Mouse (Mus musculus): ENCODE data around the gene Olfr1291-ps1. TPM values are rescaled to one million over a fixed set of nuclear protein-coding genes. Genes with fewer than 3 reads are reported as not detected.

Olfr1291-ps1 gene
- polyA plus RNA-seq (2015; fragmentation: Nextera tagmentation; extraction: Ambion mirVana): not detected in 2 replicates

- no peaks in the 10 kb centered on the region for H3K36me3 ChIP-seq (replicated peaks; ENCODE audit: insufficient read depth, low read length)
- TF ChIP-seq EP300 (IDR thresholded peaks at IDR 0.05; ENCODE audit: low read depth): no peak
- no peak for TF ChIP-seq CTCF (IDR thresholded peaks at IDR 0.05; ENCODE audit: low read depth)
- H3K4me2 ChIP-seq (ENCODE audit: low read depth, low read length): no peak within 1 kb of the TSS
- no peaks in the 10 kb centered on the region for H3K4me1 ChIP-seq (ENCODE audit: insufficient read depth)
- H3K27ac ChIP-seq (ENCODE audit: low read depth): no peak within 1 kb of the TSS
- no peak for DNase-seq
- no peaks in the 10 kb centered on the region for H3K9me3 ChIP-seq (ENCODE audit: low read length)
- no peak for ATAC-seq
- H3K4me3 ChIP-seq (ENCODE audit: low read depth, low read length): no peak within 1 kb of the TSS
- WGBS (ENCODE audit: insufficient replicate concordance): 84% methylated on average over 3 of the region's 3 CpGs
- no peaks in the 10 kb centered on the region for H3K27me3 ChIP-seq (ENCODE audit: insufficient read depth, low read length)
- no peak within 1 kb of the TSS for H3K9ac ChIP-seq (replicated peaks)
Observed at GRCm38 (mm10) chr2:111496880-111497279, at the start of gene Olfr1291-ps1. Gene Olfr1291-ps1, plus strand, starts transcription at chr2:111497180.

GRCm38 (mm10) chr2:111448842-111449241, 48.1 kb upstream of the Olfr1291-ps1 start, which contains the start of gene Olfr1287:
Gene Olfr1287, plus strand, starts transcription at chr2:111449142.
- WGBS (ENCODE audit: insufficient replicate concordance): 44% methylated on average over 1 of the region's 1 CpGs
- no peak for ATAC-seq
- TF ChIP-seq CTCF (IDR thresholded peaks at IDR 0.05; ENCODE audit: low read depth) (no peak), EP300 (IDR thresholded peaks at IDR 0.05; ENCODE audit: low read depth) (no peak)
- Histone ChIP-seq H3K4me1 (ENCODE audit: insufficient read depth) (no peaks in the 10 kb centered on the region), H3K9ac (replicated peaks) (no peak within 1 kb of the TSS), H3K4me2 (ENCODE audit: low read depth, low read length) (no peak within 1 kb of the TSS), H3K4me3 (ENCODE audit: low read depth, low read length) (no peak within 1 kb of the TSS), H3K27ac (ENCODE audit: low read depth) (no peak within 1 kb of the TSS), H3K27me3 (ENCODE audit: insufficient read depth, low read length) (no peaks in the 10 kb centered on the region), H3K9me3 (ENCODE audit: low read length) (no peaks in the 10 kb centered on the region), H3K36me3 (replicated peaks; ENCODE audit: insufficient read depth, low read length) (no peaks in the 10 kb centered on the region)
- DNase-seq: no peak

- H3K4me1 ChIP-seq (ENCODE audit: insufficient read depth): no peaks in the 10 kb centered on the region
- DNase-seq (no peak), ATAC-seq (no peak)
- H3K4me3 ChIP-seq (ENCODE audit: low read depth, low read length): no peak within 1 kb of the TSS
- TF ChIP-seq CTCF (IDR thresholded peaks at IDR 0.05; ENCODE audit: low read depth): no peak
- no peak for TF ChIP-seq EP300 (IDR thresholded peaks at IDR 0.05; ENCODE audit: low read depth)
- no peaks in the 10 kb centered on the region for H3K36me3 ChIP-seq (replicated peaks; ENCODE audit: insufficient read depth, low read length)
- no peaks in the 10 kb centered on the region for H3K9me3 ChIP-seq (ENCODE audit: low read length)
- 78% methylated on average over 1 of the region's 1 CpGs for WGBS (ENCODE audit: insufficient replicate concordance)
- H3K4me2 ChIP-seq (ENCODE audit: low read depth, low read length): no peak within 1 kb of the TSS
- no peak within 1 kb of the TSS for H3K9ac ChIP-seq (replicated peaks)
- H3K27me3 ChIP-seq (ENCODE audit: insufficient read depth, low read length): no peaks in the 10 kb centered on the region
- H3K27ac ChIP-seq (ENCODE audit: low read depth): no peak within 1 kb of the TSS
Observed at GRCm38 (mm10) chr2:111473801-111474200, 23.2 kb upstream of the Olfr1291-ps1 start, which contains the start of gene Olfr1288. Gene Olfr1288, plus strand, starts transcription at chr2:111474101.

- ATAC-seq (no peak), DNase-seq (no peak)
- Histone ChIP-seq H3K27ac (ENCODE audit: low read depth) (no peak within 1 kb of the TSS), H3K9ac (replicated peaks) (no peak within 1 kb of the TSS), H3K4me3 (ENCODE audit: low read depth, low read length) (no peak within 1 kb of the TSS), H3K27me3 (ENCODE audit: insufficient read depth, low read length) (no peaks in the 10 kb centered on the region), H3K9me3 (ENCODE audit: low read length) (no peaks in the 10 kb centered on the region), H3K4me2 (ENCODE audit: low read depth, low read length) (no peak within 1 kb of the TSS), H3K4me1 (ENCODE audit: insufficient read depth) (no peaks in the 10 kb centered on the region), H3K36me3 (replicated peaks; ENCODE audit: insufficient read depth, low read length) (no peaks in the 10 kb centered on the region)
- no peak for TF ChIP-seq EP300 (IDR thresholded peaks at IDR 0.05; ENCODE audit: low read depth)
- no peak for TF ChIP-seq CTCF (IDR thresholded peaks at IDR 0.05; ENCODE audit: low read depth)
- WGBS (ENCODE audit: insufficient replicate concordance): 55% methylated on average over 1 of the region's 1 CpGs
Observed at GRCm38 (mm10) chr2:111480519-111480918, 16.5 kb upstream of the Olfr1291-ps1 start, which contains the start of gene Olfr1289. Gene Olfr1289, plus strand, starts transcription at chr2:111480819.

GRCm38 (mm10) chr2:111493729-111494128, 3.3 kb upstream of the Olfr1291-ps1 start, which contains the start of gene Olfr1290:
Gene Olfr1290, minus strand, starts transcription at chr2:111493829.
- TF ChIP-seq EP300 (IDR thresholded peaks at IDR 0.05; ENCODE audit: low read depth) (no peak), CTCF (IDR thresholded peaks at IDR 0.05; ENCODE audit: low read depth) (no peak)
- WGBS (ENCODE audit: insufficient replicate concordance): 61% methylated on average over 5 of the region's 5 CpGs
- Histone ChIP-seq H3K9ac (replicated peaks) (no peak within 1 kb of the TSS), H3K36me3 (replicated peaks; ENCODE audit: insufficient read depth, low read length) (no peaks in the 10 kb centered on the region), H3K4me1 (ENCODE audit: insufficient read depth) (no peaks in the 10 kb centered on the region), H3K4me3 (ENCODE audit: low read depth, low read length) (no peak within 1 kb of the TSS), H3K9me3 (ENCODE audit: low read length) (no peaks in the 10 kb centered on the region), H3K27me3 (ENCODE audit: insufficient read depth, low read length) (no peaks in the 10 kb centered on the region), H3K27ac (ENCODE audit: low read depth) (no peak within 1 kb of the TSS), H3K4me2 (ENCODE audit: low read depth, low read length) (no peak within 1 kb of the TSS)
- no peak for ATAC-seq
- DNase-seq: no peak

GRCm38 (mm10) chr2:111517451-111517850, 20.5 kb downstream of the Olfr1291-ps1 start:
- no peaks in the 10 kb centered on the region for H3K9me3 ChIP-seq (ENCODE audit: low read length)
- WGBS (ENCODE audit: insufficient replicate concordance): 78% methylated on average over 10 of the region's 10 CpGs
- ATAC-seq: no peak

More at GRCm38 (mm10) chr2:111517451-111517850, 20.5 kb downstream of the Olfr1291-ps1 start:
- Histone ChIP-seq H3K4me3 (ENCODE audit: low read depth, low read length) (no peak overlapping the region), H3K4me1 (ENCODE audit: insufficient read depth) (no peaks in the 10 kb centered on the region), H3K4me2 (ENCODE audit: low read depth, low read length) (no peak overlapping the region), H3K36me3 (replicated peaks; ENCODE audit: insufficient read depth, low read length) (no peaks in the 10 kb centered on the region), H3K27me3 (ENCODE audit: insufficient read depth, low read length) (no peaks in the 10 kb centered on the region), H3K9ac (replicated peaks) (no peak overlapping the region), H3K27ac (ENCODE audit: low read depth) (no peak overlapping the region)
- no peak for DNase-seq
- TF ChIP-seq EP300 (IDR thresholded peaks at IDR 0.05; ENCODE audit: low read depth) (no peak), CTCF (IDR thresholded peaks at IDR 0.05; ENCODE audit: low read depth) (no peak)
